Mouse (Mus musculus) ES-E14 (cell line): ENCODE measurements at regions not wholly inside any gene's neighbourhood (a gene's known extent, or its start where the extent isn't known, plus 50 kb on each side); places are given as distances from the start of the nearest gene placed in this dataset.

Experiments used
- CHD2 ChIP-seq: IDR thresholded peaks from 2 replicates; pipeline ENCODE4 v1.6.1; 2014; ENCODE audit warnings: mild to moderate bottlenecking, low read depth, low read length, inconsistent platforms
- HCFC1 ChIP-seq: IDR thresholded peaks from 2 replicates; pipeline ENCODE4 v1.6.1; 2012; ENCODE audit warnings: low read length, inconsistent platforms, borderline replicate concordance; ENCODE audit not compliant: insufficient read depth
- MAFK ChIP-seq: IDR thresholded peaks from 2 replicates; pipeline ENCODE4 v1.6.1; 2014; ENCODE audit warnings: mild to moderate bottlenecking, low read depth, low read length, inconsistent platforms; ENCODE audit not compliant: insufficient read depth
- ZC3H11A ChIP-seq: IDR thresholded peaks from 2 replicates; pipeline ENCODE4 v1.6.1; 2012; ENCODE audit warnings: low read depth, mild to moderate bottlenecking, inconsistent platforms, low read length, borderline replicate concordance
- ZNF384 ChIP-seq: IDR thresholded peaks from 2 replicates; pipeline ENCODE4 v1.6.1; 2012; ENCODE audit warnings: low read depth, low read length, inconsistent platforms

GRCm38 (mm10) chr7:71121453-71121852 lies 229.8 kb downstream of the Gm10295 start:
- TF ChIP-seq ZNF384, result no peak
- no peak for TF ChIP-seq ZC3H11A
- TF ChIP-seq MAFK, result no peak
- no peak for TF ChIP-seq CHD2
- TF ChIP-seq HCFC1, result no peak
